Mouse (Mus musculus): Measurements from ENCODE around the gene Fut1.

GRCm38 (mm10) chr7:45597527-45597926, 19.6 kb upstream of the Fut1 start:
- TF ChIP-seq POLR2A (IDR thresholded peaks at IDR 0.05; ENCODE audit: borderline replicate concordance, control insufficient read depth, low read depth, low read length), result no peak
- no peak for TF ChIP-seq CTCF (IDR thresholded peaks at IDR 0.05; ENCODE audit: control insufficient read depth, insufficient read depth, low read length)

Measured in bone marrow, adult 2 months (tissue).